In genomic region chr16:27384893-27385603, GRCm38 (mm10) we compare ENCODE assay signal across 14 mouse cellular contexts. TPM values are rescaled to one million over a fixed set of nuclear protein-coding genes. Genes with fewer than 3 reads are reported as not detected.
DNase-seq lines count a peak whose midpoint lies in the region; ATAC-seq lines count a peak whose summit lies in the region.
"Had no signal": no experiment of that assay in that cellular context is flagged by ENCODE, and none has a peak within 500 bp of the region (broad histone marks: within the 10 kb centered on the region; RNA-seq: fewer than 3 reads in every experiment).

No protein-coding gene starts in this region.

- peaks cover 11% of the 10 kb centered on the region; the same call in 1 of the 2 replicates for H3K4me1 ChIP-seq in heart, embryonic 11.5 days (ENCODE audit: control insufficient read depth, insufficient read depth, low read length)
- H3K4me1 ChIP-seq in midbrain, embryonic 14.5 days (ENCODE audit: control insufficient read depth, insufficient read depth, low read length): peaks cover 8% of the 10 kb centered on the region; the same call in 1 of the 2 replicates

- no peaks in the 10 kb centered on the region for H3K27me3 ChIP-seq in heart, embryonic 11.5 days (ENCODE audit: control insufficient read depth, insufficient read depth, low read length)
- no peaks in the 10 kb centered on the region for H3K27me3 ChIP-seq in midbrain, embryonic 14.5 days (ENCODE audit: control insufficient read depth, insufficient read depth, low read length)
- H3K27me3 ChIP-seq: heart, embryonic 15.5 days; intestine, embryonic 15.5 days; midbrain, embryonic 13.5 days had no signal

- no peaks in the 10 kb centered on the region for H3K36me3 ChIP-seq in heart, embryonic 11.5 days (ENCODE audit: control insufficient read depth, insufficient read depth, low read length)
- no peaks in the 10 kb centered on the region for H3K36me3 ChIP-seq in midbrain, embryonic 14.5 days (ENCODE audit: control insufficient read depth, insufficient read depth, low read length)
- H3K36me3 ChIP-seq: heart, embryonic 15.5 days; intestine, embryonic 15.5 days; midbrain, embryonic 13.5 days had no signal

- no peak for ATAC-seq in heart, embryonic 11.5 days (replicated peaks; ENCODE audit: insufficient number of reproducible peaks, low FRiP score, low TSS enrichment)
- no peak for ATAC-seq in erythroblast, adult 5-6 weeks (replicated peaks; ENCODE audit: low FRiP score, poor library complexity, severe bottlenecking)
- no peak for ATAC-seq in midbrain, embryonic 14.5 days (ENCODE audit: low FRiP score, low TSS enrichment)
- ATAC-seq: intestine, embryonic 15.5 days; midbrain, embryonic 13.5 days had no signal

- no peak overlapping the region for H3K9ac ChIP-seq in heart, embryonic 11.5 days (ENCODE audit: low read depth, low read length)
- no peak overlapping the region for H3K9ac ChIP-seq in midbrain, embryonic 14.5 days (replicated peaks; ENCODE audit: low read length)
- H3K9ac ChIP-seq: heart, embryonic 15.5 days; intestine, embryonic 15.5 days; midbrain, embryonic 13.5 days had no signal

- 60% methylated on average over 4 of the region's 4 CpGs for WGBS in heart, embryonic 11.5 days (ENCODE audit: insufficient replicate concordance)
- WGBS in midbrain, embryonic 14.5 days: 72% methylated on average over 4 of the region's 4 CpGs

- no peak overlapping the region for H3K4me3 ChIP-seq in heart, embryonic 11.5 days (ENCODE audit: low read depth, low read length)
- no peak overlapping the region for H3K4me3 ChIP-seq in midbrain, embryonic 14.5 days (replicated peaks; ENCODE audit: low read depth, low read length)
- H3K4me3 ChIP-seq: heart, embryonic 15.5 days; intestine, embryonic 15.5 days; midbrain, embryonic 13.5 days had no signal

- no peak overlapping the region for H3K27ac ChIP-seq in heart, embryonic 11.5 days (ENCODE audit: low read depth, low read length)
- no peak overlapping the region for H3K27ac ChIP-seq in midbrain, embryonic 14.5 days (replicated peaks; ENCODE audit: low read depth, low read length)
- H3K27ac ChIP-seq: heart, embryonic 15.5 days; intestine, embryonic 15.5 days; midbrain, embryonic 13.5 days had no signal

- no peaks in the 10 kb centered on the region for H3K9me3 ChIP-seq in heart, embryonic 11.5 days (replicated peaks; ENCODE audit: control insufficient read depth, low read length)
- H3K9me3 ChIP-seq in midbrain, embryonic 14.5 days (ENCODE audit: control insufficient read depth, low read length): no peaks in the 10 kb centered on the region
- H3K9me3 ChIP-seq: heart, embryonic 15.5 days; intestine, embryonic 15.5 days; midbrain, embryonic 13.5 days had no signal

- DNase-seq in heart, adult 18-20 months: peak; percentile 32 to 42
- peak; percentile 58 to 67 for DNase-seq in right cerebral cortex, postnatal 10 days (ENCODE audit: low spot score in 2 of 2)
- no peak for DNase-seq in right cerebral cortex, postnatal 36 days (ENCODE audit: low spot score in 2 of 2)
- DNase-seq in frontal cortex, postnatal 36 days (ENCODE audit: low spot score in 2 of 2): peak; percentile 39 to 60
- DNase-seq in midbrain, embryonic 14.5 days: no peak
- DNase-seq: lung, postnatal 10 days had no signal

- H3K4me2 ChIP-seq in heart, embryonic 11.5 days: no peak overlapping the region
- H3K4me2 ChIP-seq in midbrain, embryonic 14.5 days (ENCODE audit: low read length): no peak overlapping the region
- H3K4me2 ChIP-seq: heart, embryonic 15.5 days; intestine, embryonic 15.5 days; midbrain, embryonic 13.5 days had no signal

RNA-seq across cellular contexts. Expression of gene Ccdc50, which starts 3.6 kb away (rescaled TPM):
- 10 to 100 TPM; 36.9 to 47.4 TPM for total RNA-seq in heart, adult 18-20 months (2021)
- polyA plus RNA-seq in heart, embryonic 11.5 days (2014; fragmentation: Nextera tagmentation; extraction: Ambion mirVana): 47.5 and 51.0 TPM in 2 replicates
- 27.5 and 42.6 TPM in 2 replicates for total RNA-seq in erythroblast, adult 5-6 weeks (2015; ENCODE audit: low replicate concordance)
- 15.9 and 37.7 TPM in 2 replicates for total RNA-seq in erythroblast, adult 5-6 weeks (2017; ENCODE audit: low replicate concordance)
- polyA plus RNA-seq in midbrain, embryonic 14.5 days (2014; fragmentation: Nextera tagmentation; extraction: Ambion mirVana): 74.2 and 80.3 TPM in 2 replicates

RNA-seq across cellular contexts. Expression of gene Uts2b, which starts 15.0 kb away (rescaled TPM):
- total RNA-seq in heart, adult 18-20 months (2021): under 1 TPM; 0.46 to 0.55 TPM
- 4.7 and 4.9 TPM in 2 replicates for polyA plus RNA-seq in heart, embryonic 11.5 days (2014; fragmentation: Nextera tagmentation; extraction: Ambion mirVana)
- total RNA-seq in erythroblast, adult 5-6 weeks (2015; ENCODE audit: low replicate concordance): not detected in 2 replicates
- total RNA-seq in erythroblast, adult 5-6 weeks (2017; ENCODE audit: low replicate concordance): not detected in 2 replicates
- polyA plus RNA-seq in midbrain, embryonic 14.5 days (2014; fragmentation: Nextera tagmentation; extraction: Ambion mirVana): 0.43 and 0.90 TPM in 2 replicates
- total RNA-seq: liver, adult 2 months; neutrophil, adult 5-6 weeks had no signal
- polyA plus RNA-seq: large intestine, adult 2 months; liver, adult 2 months had no signal

Comparison
In these comparisons a context has a peak if more than half of its experiments do, and no peak if none do; other contexts are left out.
1. DNase-seq: peak in heart, adult 18-20 months (2 of 2), right cerebral cortex, postnatal 10 days (2 of 2) and frontal cortex, postnatal 36 days (2 of 2); none in right cerebral cortex, postnatal 36 days (0 of 2) and midbrain, embryonic 14.5 days (single experiment).